Mouse (Mus musculus): ENCODE results near the gene Fdxacb1.

GRCm38 (mm10) chr9:50724661-50725330 is 43.2 kb upstream of the Fdxacb1 start:
- TF ChIP-seq CTCF (IDR thresholded peaks at IDR 0.05; ENCODE audit: borderline replicate concordance, insufficient read depth, low read length) (no peak), POLR2A (IDR thresholded peaks at IDR 0.05; ENCODE audit: low read depth, low read length) (no peak)

Data from embryonic fibroblast, embryonic 13.5 days (primary cell).